Mouse (Mus musculus) kidney, adult 11 months (tissue): Measurements from ENCODE around the gene Megf11.
A peak's percentile ranks its signal among the peaks of the same experiment; 100 is the strongest.
"Not testable (repeated sequence)": the region's sequence is repeated elsewhere in the genome, so short reads cannot be mapped to it uniquely, and the experiment has no call there.

Experiments
- DNase-seq: peaks from one replicate; pipeline ENCODE4 v3.0.0; 2022

Megf11 gene

GRCm38 (mm10) chr9:64656613-64657012 lies 271.2 kb downstream of the Megf11 start:
- DNase-seq, result no peak

- DNase-seq, result no peak
These were observed 274.8 kb downstream of the Megf11 start for GRCm38 (mm10) chr9:64660222-64660621.

GRCm38 (mm10) chr9:64664612-64665011 lies 279.2 kb downstream of the Megf11 start:
- no peak for DNase-seq

DNA sequence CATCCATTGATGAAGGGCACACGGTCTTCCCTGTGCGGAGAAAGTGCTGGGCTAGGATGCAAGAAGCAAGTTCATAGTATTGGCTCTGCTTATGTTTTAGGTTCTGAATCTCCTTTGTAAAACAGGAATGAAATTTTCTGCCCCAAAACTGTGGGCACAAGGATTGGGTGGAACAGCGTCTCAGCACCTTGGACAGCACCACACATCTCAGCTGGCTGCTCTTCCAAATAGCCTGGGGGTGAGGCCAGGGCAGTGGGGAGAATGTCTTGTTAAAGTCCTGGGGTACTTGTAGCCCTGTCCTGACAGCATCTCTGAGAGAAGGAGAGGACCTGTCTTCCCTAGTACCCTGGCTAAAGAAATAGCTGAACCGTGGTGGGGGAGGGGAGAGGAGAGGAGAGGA lies 281.1 kb downstream of the Megf11 start:
- DNase-seq, result no peak

DNA sequence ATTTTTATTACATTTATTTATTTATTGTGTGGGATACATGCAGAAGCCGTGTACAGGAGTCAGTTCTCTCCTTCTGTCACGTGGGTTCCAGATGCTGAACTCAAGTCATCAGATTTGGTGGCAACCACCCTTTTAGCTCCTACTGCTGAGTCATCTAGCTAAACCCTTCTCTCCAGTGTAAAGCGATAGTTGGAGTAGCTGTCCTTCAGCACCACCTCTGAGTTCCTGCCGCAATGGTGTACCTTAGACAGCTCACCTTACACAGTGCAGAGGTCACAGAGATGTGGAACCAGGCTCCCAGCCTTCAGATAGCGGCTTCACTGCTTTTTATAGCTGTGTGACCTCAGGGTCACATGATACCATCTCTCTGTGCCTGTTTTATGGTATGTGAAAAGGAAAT lies 282.1 kb downstream of the Megf11 start:
- DNase-seq, result no peak

GRCm38 (mm10) chr9:64668001-64668400 lies 282.6 kb downstream of the Megf11 start:
- no peak for DNase-seq

- not testable (repeated sequence) for DNase-seq
These were observed 286.2 kb downstream of the Megf11 start for GRCm38 (mm10) chr9:64671341-64672319.

DNA sequence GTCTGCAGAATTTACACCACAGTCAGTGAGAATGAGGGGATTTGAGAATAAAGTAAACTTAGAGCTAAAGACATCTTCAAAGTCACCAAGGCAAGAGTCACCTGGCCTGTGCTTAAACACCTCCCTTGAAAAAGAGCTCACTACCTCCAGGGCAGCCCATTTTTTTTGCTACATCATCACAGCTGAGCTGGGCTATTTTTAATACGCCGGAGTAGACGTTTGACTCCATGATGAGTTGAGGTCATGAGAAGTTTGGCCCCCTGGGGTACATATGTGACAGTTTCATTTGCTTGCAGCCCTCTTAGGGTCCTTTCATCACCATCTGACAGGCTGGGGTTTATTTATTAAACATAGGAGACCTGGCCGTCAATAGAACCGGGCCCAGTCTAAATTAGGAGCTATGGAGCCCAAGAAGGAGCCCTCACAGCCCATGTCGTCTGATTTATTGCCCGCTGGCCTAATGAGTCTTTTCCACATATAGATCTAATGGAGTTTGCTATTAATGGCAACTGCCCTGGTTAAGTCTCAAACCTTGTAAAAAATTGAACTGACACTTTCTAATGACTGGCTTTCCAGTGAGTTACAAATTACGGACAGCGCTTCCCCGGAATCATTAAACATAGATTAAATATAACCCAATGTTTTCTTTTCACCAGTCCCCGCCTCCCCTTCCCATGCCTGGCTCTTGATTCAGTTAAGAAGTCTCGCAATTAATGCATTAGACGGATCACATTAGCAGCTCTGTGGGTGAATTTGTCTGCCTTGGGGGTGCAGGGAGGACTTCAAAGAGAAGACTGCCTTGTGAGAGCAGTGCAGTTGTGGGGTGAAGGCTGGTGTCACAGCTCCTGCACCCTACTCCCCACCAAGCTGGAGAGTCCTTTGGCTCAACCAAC lies 301.9 kb downstream of the Megf11 start:
- DNase-seq, result no peak

DNA sequence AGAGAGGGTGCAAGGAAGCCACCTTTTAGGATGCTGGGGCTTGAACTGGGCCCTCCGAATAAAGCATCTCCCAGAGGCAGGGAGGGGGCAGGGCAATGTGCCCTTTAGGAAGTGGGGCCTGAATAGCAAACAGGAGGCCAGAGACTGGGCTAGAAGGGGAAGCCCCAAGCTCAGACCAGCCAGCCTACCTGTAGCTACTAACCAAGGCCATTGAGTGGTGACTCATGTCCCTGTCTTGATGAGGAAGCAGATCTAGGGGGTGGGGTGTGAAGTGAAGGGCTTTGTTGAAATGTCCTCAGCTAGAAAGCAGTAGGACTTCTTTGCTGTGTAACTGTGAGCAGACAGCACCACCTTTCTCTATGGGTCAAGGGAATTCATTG lies 302.6 kb downstream of the Megf11 start:
- DNase-seq, result no peak

- no peak for DNase-seq
These were observed 305.3 kb downstream of the Megf11 start for GRCm38 (mm10) chr9:64690771-64691170.

DNA sequence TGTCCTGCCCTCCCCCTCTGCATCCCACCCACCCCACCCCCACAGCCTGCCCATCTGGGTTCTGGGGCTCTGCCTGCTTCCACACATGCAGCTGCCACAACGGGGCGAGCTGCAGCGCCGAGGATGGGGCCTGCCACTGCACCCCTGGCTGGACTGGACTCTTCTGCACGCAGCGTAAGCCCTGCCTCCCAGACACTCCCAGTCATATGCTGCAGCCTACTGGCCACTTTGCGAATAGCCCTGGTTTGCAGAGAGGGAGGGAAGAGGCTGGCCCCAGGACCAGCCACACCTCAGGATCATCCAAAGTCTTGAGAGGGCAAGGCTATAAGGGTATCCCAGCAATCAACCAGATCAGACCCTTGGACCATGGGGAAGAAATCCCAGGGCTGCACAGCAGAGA lies 305.8 kb downstream of the Megf11 start:
- peak; percentile 42 for DNase-seq

DNA sequence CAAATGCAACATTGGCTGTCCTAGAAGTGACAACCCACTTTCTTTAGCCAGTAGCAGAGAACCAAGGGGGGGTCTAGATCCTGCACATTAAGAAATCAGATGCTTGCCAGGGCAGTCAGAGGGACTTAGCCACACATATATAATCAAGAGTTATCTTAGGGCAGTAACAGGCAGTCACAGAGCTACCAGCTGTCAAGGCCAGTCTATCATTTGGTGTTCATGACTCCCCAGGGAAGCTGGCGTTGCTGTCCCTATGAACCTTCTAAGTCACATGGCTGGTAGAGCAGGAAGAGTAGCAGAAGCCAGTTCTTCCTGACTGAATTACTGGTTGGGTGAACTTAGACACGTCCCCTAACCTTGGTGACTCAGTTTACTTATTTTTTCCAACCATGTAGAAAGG lies 307.7 kb downstream of the Megf11 start:
- no peak for DNase-seq

- DNase-seq, result no peak
These were observed 309.8 kb downstream of the Megf11 start for GRCm38 (mm10) chr9:64695266-64695665.

DNA sequence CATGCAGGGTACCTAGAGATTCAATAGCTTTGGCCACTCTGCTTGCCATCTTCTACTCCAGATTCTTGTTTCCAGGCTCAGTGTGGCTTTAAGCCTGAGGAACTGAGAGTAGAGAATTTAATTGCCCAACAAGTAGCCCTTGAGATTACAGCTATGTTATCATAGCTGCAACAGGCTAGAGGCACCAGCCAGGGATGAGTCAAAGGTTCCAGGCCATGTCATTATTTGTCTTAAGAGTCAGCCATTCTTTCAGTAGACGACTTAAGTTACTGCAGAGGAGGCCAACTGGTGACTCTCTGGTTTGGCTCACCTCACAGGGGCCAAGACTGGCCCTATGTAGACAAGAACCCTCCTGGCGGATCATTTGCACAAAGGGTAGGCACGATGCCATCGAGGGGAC lies 311.0 kb downstream of the Megf11 start:
- DNase-seq, result no peak

- no peak for DNase-seq
These were observed 311.6 kb downstream of the Megf11 start for GRCm38 (mm10) chr9:64697006-64697405.

GRCm38 (mm10) chr9:64697677-64698076 lies 312.3 kb downstream of the Megf11 start:
- no peak for DNase-seq

- DNase-seq, result no peak
These were observed 313.2 kb downstream of the Megf11 start for GRCm38 (mm10) chr9:64698586-64698985.

DNA sequence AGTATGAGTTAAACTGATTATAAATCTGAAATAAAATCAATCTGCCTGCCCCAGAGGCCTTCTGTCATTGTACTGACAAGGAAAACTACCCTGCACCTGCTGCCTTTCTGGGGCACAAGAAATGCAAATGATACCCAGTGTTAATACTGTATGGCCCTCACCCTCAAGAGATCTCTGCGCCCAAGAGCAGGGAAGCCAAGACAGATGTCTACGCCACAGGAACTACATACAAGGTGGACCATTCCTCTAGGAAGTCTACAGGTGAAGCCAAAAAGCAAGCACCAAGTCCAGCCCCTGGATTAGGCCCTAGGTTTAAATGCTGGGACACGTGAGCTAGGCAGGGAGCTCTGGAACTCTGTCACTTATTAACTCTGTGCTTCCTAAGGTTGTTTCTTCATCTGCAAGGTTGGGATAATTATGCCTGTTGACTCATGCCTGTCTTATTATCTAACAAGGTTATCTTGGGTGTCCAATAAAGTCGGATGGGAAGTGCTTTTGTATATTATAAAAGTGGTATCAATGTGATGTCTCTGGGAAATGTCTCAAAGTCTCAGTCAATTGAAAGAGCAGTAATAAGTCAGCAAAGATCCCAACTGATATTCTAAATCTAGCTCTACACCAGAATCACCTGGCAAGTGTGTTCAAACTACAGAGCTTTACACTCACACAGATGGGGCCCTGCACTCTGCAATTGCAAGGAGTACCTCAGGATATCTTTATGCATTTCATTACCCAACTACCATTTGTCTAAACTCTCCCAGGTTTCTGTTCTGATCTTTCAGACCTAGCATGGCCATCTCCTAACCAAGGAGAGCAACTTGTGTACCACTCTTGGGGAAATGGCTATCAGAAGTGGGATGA lies 315.3 kb downstream of the Megf11 start:
- peak; percentile 82 for DNase-seq

DNA sequence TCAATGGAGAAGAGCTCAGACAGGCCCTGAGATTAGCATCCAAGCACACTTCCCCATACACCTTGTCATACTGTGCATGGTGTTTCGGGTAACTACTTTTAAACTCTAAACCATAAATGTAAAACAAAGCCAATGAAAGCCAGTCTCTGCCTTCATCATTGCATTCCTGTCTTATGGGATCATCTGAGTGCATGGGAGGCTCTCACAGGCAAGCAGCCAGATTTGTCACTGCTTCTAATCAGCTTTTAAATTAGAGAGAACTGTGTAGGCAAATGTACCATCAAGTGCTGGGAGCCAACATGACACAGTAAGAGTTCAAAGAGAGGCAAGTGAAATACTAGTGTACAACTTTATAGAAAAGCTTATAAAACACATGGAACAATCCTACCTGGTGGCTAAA lies 316.2 kb downstream of the Megf11 start:
- DNase-seq, result no peak

GRCm38 (mm10) chr9:64702391-64702790 lies 317.0 kb downstream of the Megf11 start:
- DNase-seq, result no peak

DNA sequence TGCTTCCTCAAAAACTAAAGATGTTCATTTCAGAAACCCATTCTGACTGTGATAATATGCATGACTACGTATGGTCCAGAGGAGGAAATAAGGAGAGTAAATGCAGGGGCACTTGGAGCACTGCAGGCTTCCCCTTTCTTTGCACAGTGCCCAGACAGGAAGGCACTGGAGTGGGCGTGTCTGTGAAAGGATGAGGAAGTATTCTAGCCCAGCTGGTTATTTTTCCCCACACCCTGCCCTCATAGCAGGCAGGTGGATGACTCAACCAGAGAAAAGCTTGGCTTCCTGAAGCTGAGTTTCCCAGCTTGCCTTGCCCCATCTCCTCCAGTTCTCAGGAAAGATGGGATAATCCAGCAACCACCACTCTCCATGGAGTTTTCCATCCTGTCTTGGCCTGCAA lies 317.5 kb downstream of the Megf11 start:
- DNase-seq, result no peak

- DNase-seq, result no peak
These were observed 318.1 kb downstream of the Megf11 start for GRCm38 (mm10) chr9:64703420-64703965.
